Mouse (Mus musculus) lung, embryonic 14.5 days (tissue): Measurements from ENCODE around the gene Ttc8. TPM values are rescaled to one million over a fixed set of nuclear protein-coding genes. Genes with fewer than 3 reads are reported as not detected.

Experiments
- ATAC-seq: fragments of 200-750 bp; cut with Nextera tagmentation; 2 replicates; pipeline ENCODE4 v1.8.0; 2017; ENCODE audit warnings: mild to moderate bottlenecking, moderate TSS enrichment, moderate library complexity; ENCODE audit not compliant: insufficient read depth
- DNase-seq: peaks from one replicate; pipeline ENCODE4 v3.0.0-alpha.2; 2015
- H3K27ac ChIP-seq: fragments of 300-500 bp; sonication (generic); 2 replicates; pipeline ENCODE4 v1.5.1; 2014; ENCODE audit warnings: low read depth, mild to moderate bottlenecking, moderate library complexity
- H3K27me3 ChIP-seq: fragments of 300-500 bp; sonication (generic); 2 replicates; pipeline ENCODE4 v1.6.1; 2014; ENCODE audit warnings: low read length, control low read depth; ENCODE audit not compliant: insufficient read depth
- H3K36me3 ChIP-seq: fragments of 300-500 bp; sonication (generic); 2 replicates; pipeline ENCODE4 v1.6.1; 2014; ENCODE audit warnings: control low read depth; ENCODE audit not compliant: insufficient read depth
- H3K4me1 ChIP-seq: fragments of 300-500 bp; sonication (generic); 2 replicates; pipeline ENCODE4 v1.6.1; 2014; ENCODE audit warnings: antibody characterized with exemption, control low read depth; ENCODE audit not compliant: insufficient read depth
- H3K4me2 ChIP-seq: fragments of 300-500 bp; sonication (generic); 2 replicates; pipeline ENCODE4 v1.6.1; 2014; ENCODE audit warnings: mild to moderate bottlenecking
- H3K4me3 ChIP-seq: fragments of 300-500 bp; sonication (generic); 2 replicates; pipeline ENCODE4 v1.5.1; 2014; ENCODE audit warnings: low read depth, low read length
- H3K9ac ChIP-seq: fragments of 300-500 bp; sonication (generic); 2 replicates; pipeline ENCODE4 v1.6.1; 2014
- H3K9me3 ChIP-seq: fragments of 300-500 bp; sonication (generic); 2 replicates; pipeline ENCODE4 v1.6.1; 2016; ENCODE audit warnings: low read depth, low read length, control low read depth
- CTCF ChIP-seq: IDR thresholded peaks from 2 replicates; pipeline ENCODE4 v1.5.1; 2016; ENCODE audit warnings: antibody characterized with exemption, low read depth
- WGBS: fragments of 180-500 bp; shearing (Covaris S2); extraction: QIAGEN DNeasy Blood & Tissue Kit; methylation state at CpG from one replicate; pipeline ENCODE4 v1.1.7; 2014; 5-methylcytosine and 5-hydroxymethylcytosine counted together
- polyA plus RNA-seq: library from polyadenylated mRNA; unstranded; fragments of >200 nt; fragmentation: Nextera tagmentation; extraction: Ambion mirVana; gene quantifications from 2 replicates; pipeline ENCODE4 v1.2.1, GENCODE M21; 2014

Gene Ttc8
- polyA plus RNA-seq, 1 experiment from 2014 or later, result 36.6 TPM

DNA sequence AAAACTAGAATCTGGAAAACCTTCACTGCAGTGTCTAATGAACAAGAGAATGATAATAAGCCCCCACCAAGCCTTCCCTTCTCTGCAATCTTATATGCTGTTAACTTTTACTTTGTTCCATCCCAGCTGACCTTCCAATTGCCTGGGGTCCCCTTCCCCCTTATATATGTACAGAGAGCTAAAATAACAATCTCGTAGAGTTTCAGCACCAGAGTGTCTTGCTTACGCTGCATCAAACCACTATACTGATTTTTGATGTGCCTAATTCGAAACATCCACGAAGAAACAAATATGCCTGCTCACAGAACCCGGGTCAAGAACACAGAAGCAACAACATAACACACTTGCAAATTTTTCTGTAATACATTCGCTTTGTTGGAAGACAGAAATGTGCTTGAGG, 20.7 kb upstream of the Ttc8 start:
- DNase-seq, result no peak
- ATAC-seq, result no peak
- Histone ChIP-seq H3K9me3 (no peaks in the 10 kb centered on the region), H3K9ac (no peak overlapping the region), H3K36me3 (no peaks in the 10 kb centered on the region), H3K4me1 (no peaks in the 10 kb centered on the region), H3K27me3 (peaks cover 13% of the 10 kb centered on the region; the same call in 1 of the 2 replicates), H3K4me3 (no peak overlapping the region), H3K4me2 (peak overlapping the region; percentile 77; the same call in 1 of the 2 replicates), H3K27ac (no peak overlapping the region)
- WGBS, result 71% methylated on average over 6 of the region's 6 CpGs
- no peak for TF ChIP-seq CTCF

DNA sequence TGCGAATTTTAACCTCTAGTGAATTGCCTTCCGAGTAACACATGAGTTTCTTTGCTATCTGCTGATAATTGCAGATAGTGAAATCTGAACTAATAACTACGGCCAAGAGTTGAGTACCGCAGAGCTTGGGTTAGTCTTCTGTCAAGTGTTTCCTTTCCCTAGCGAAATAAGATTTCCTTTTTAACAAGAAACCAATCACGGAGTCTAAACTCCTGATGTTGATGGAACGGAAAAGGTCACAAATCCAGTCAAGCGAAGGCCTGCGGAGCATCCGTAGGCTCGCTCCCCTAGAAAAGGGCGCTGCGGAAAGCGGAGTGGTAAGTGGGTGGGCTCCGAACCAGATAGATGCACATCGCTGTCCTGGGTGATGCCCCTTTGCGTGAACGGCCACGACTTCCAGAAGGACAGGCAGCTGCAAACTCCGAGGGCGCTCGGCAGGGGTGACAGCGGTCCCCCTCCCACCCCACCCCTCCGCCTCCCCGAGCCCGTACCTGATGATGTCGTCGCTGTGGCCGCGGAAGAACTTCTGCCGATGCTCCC, 20.0 kb upstream of the Ttc8 start:
- DNase-seq, result peak; percentile 42
- H3K4me1 ChIP-seq, result no peaks in the 10 kb centered on the region
- no peak overlapping the region for H3K27ac ChIP-seq
- TF ChIP-seq CTCF, result no peak
- H3K4me3 ChIP-seq, result peak overlapping the region; percentile 75
- peaks cover 13% of the 10 kb centered on the region; the same call in 1 of the 2 replicates for H3K27me3 ChIP-seq
- H3K4me2 ChIP-seq, result peak overlapping the region; percentile 77
- H3K9me3 ChIP-seq, result no peaks in the 10 kb centered on the region
- H3K9ac ChIP-seq, result peak overlapping the region; percentile 50; the same call in 1 of the 2 replicates
- no peaks in the 10 kb centered on the region for H3K36me3 ChIP-seq
- ATAC-seq, result peak; percentile 35
- 3% methylated on average over 31 of the region's 31 CpGs for WGBS

DNA sequence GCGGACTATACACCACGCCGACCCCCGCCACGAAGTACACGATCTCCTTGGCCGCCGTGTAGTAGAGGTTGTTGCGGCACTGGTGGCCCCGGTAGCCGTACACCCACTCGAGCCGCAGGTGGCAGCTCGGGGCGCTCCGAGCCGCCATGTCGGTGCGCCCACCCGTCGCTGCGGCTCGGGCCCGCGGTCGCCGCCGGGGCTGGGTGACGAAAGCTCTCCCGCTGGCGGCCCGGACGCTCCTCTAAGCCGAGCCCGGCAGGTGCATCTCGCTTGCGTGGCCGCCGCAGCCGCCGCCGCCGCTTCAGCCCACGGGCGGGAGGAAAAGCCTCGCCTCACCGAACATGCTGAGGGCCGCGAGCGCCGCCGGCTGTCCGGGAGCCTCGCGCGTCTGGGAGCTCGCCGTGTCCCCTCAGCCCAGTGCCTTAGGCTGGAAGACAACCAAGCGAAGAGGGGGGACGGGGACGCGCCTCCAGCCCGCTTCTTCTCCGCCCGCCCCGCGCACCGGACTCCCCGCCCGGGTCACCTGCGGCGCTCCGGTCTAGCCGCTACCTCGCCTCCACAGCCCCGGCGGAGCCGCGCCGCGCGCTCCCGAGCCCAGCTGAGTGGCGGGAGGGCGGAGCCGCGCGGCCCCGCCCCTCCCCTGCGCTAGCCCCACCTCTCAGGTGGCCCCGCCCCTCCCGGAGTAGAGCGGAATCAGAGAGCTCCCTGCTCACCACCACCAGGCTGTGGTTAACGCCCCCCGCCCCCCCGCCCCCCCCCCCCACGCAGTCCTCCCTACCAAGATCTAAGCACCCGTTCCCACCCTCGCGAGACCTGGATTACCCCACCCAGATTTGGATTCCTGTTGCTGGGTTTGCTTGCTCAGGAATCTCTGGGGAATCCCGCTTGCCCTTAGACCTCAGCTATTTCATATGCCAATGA, 19.2 kb upstream of the Ttc8 start, which contains the start of gene Eml5:
TSS of gene Eml5 (minus strand) at position 604 of the 921 bp plus-strand sequence.
- H3K27ac ChIP-seq, result no peak within 1 kb of the TSS; the same call in 1 of the 2 replicates
- H3K4me1 ChIP-seq, result no peaks in the 10 kb centered on the region
- H3K9ac ChIP-seq, result peak within 1 kb of the TSS; percentile 50
- ATAC-seq (peak; percentile 94), DNase-seq (peak; percentile 84)
- H3K36me3 ChIP-seq, result no peaks in the 10 kb centered on the region
- H3K27me3 ChIP-seq, result peaks cover 13% of the 10 kb centered on the region; the same call in 1 of the 2 replicates
- peak within 1 kb of the TSS; percentile 75 for H3K4me3 ChIP-seq
- peak within 1 kb of the TSS; percentile 77 for H3K4me2 ChIP-seq
- H3K9me3 ChIP-seq, result no peaks in the 10 kb centered on the region
- under 1% methylated on average over 100 of the region's 101 CpGs for WGBS
- no peak for TF ChIP-seq CTCF

DNA sequence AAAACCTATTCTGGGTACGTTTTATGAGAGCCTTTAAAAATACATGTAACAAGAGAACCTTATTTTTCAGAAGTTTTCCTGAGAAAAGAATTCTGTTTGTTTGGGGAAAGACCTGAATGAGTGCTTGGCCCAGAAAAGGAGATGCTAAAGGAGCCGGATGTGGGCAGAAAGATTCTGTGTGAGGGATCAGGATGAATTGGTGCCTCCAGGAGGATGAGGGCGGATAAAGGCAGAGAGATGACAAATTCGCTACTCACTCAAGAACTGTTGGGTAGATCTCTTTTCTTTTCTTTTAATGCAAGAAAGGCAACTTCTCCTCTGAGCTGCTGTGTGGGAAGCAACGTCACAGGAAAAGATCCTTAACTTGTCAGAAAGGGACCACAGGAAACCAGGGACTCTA, 14.9 kb upstream of the Ttc8 start:
- WGBS, result 62% methylated on average over 5 of the region's 5 CpGs
- Histone ChIP-seq H3K27ac (no peak overlapping the region), H3K4me2 (no peak overlapping the region), H3K4me1 (no peaks in the 10 kb centered on the region), H3K9me3 (no peaks in the 10 kb centered on the region), H3K36me3 (no peaks in the 10 kb centered on the region), H3K9ac (no peak overlapping the region), H3K4me3 (no peak overlapping the region), H3K27me3 (peaks cover under 1% of the 10 kb centered on the region; the same call in 1 of the 2 replicates)
- ATAC-seq (no peak), DNase-seq (no peak)
- no peak for TF ChIP-seq CTCF

DNA sequence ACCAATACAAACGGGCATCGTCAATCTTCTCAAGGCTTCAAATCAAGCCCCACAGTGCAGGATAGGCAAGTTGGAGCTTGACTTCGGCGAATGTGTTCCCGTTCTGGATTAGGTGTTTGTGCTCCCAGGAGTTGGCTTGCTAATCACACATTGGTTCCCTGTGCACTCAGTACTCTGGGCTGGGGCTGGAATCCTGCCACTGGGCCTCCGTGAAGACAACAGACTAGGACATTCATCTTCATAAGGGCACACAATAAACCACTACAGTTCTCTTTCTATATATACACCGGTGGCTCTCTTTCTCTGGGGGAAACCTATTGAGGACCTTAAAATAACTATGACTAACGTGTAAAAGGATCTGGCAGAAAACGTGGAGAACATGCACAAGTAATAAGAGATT, 10.3 kb upstream of the Ttc8 start:
- Histone ChIP-seq H3K9ac (no peak overlapping the region), H3K4me2 (no peak overlapping the region), H3K4me3 (no peak overlapping the region), H3K27me3 (no peaks in the 10 kb centered on the region), H3K36me3 (no peaks in the 10 kb centered on the region), H3K4me1 (no peaks in the 10 kb centered on the region), H3K9me3 (no peaks in the 10 kb centered on the region), H3K27ac (no peak overlapping the region)
- TF ChIP-seq CTCF, result no peak
- ATAC-seq (no peak), DNase-seq (no peak)
- 65% methylated on average over 9 of the region's 9 CpGs for WGBS

DNA sequence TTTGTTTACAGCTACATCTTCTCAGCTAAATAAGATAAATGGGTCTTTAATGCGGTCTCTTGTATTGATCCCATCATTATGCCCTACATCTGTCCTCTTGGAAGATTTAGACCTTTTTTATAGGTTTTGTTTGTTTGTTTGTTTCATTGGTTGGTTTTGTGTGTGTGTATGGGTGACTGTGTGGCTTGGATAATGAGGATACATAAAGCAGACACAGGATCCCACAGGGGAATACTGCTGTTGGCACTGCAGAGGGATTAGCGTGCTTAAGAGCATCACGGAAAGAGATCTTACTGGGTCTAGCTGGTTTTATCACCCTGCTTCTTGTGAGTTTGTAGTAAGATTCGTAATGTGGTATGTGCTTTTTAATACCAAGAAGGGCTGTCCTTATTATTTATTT, 10.8 kb downstream of the Ttc8 start:
- no peak for ATAC-seq
- DNase-seq, result no peak
- Histone ChIP-seq H3K36me3 (no peaks in the 10 kb centered on the region), H3K9ac (no peak overlapping the region), H3K4me3 (no peak overlapping the region), H3K9me3 (no peaks in the 10 kb centered on the region), H3K27ac (no peak overlapping the region), H3K4me1 (no peaks in the 10 kb centered on the region), H3K4me2 (no peak overlapping the region), H3K27me3 (no peaks in the 10 kb centered on the region)
- 86% methylated on average over 4 of the region's 4 CpGs for WGBS
- no peak for TF ChIP-seq CTCF

DNA sequence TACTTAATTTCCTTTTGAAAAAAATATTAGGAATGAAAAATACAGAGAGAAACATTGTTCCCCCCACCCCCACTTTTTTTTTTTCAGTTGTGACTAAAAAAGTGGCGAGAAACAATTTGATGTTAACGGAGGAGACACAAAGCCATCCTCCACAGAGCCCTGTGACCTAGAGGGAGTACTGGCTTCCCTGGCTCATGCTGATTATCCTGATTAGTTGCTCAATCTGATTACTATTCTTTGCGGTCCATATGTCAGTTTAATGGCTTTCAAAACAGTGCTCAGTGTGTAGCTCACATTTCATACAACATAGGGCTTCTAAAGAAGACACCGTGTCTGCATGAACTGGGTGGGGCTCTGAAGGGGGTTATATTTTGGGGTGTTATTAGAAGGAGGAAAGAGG, 12.1 kb downstream of the Ttc8 start:
- TF ChIP-seq CTCF, result no peak
- Histone ChIP-seq H3K4me2 (no peak overlapping the region), H3K9me3 (no peaks in the 10 kb centered on the region), H3K27ac (no peak overlapping the region), H3K27me3 (no peaks in the 10 kb centered on the region), H3K4me3 (no peak overlapping the region), H3K4me1 (no peaks in the 10 kb centered on the region), H3K9ac (no peak overlapping the region), H3K36me3 (no peaks in the 10 kb centered on the region)
- DNase-seq (no peak), ATAC-seq (no peak)
- 89% methylated on average over 4 of the region's 4 CpGs for WGBS
